Mouse (Mus musculus) neural tube, embryonic 13.5 days (tissue): ENCODE results near the gene Fam71e2. TPM values are rescaled to one million over a fixed set of nuclear protein-coding genes. Genes with fewer than 3 reads are reported as not detected.

Source experiments
- ATAC-seq: fragments of 200-750 bp; cut with Nextera tagmentation; 2 replicates; pipeline ENCODE4 v1.8.0; 2017; ENCODE audit warnings: low read depth, mild to moderate bottlenecking, moderate TSS enrichment, moderate library complexity
- H3K27ac ChIP-seq: fragments of 300-500 bp; sonication (generic); replicated peaks from 2 replicates; pipeline ENCODE4 v1.5.1; 2015; ENCODE audit warnings: moderate library complexity, mild to moderate bottlenecking, inconsistent platforms
- H3K27me3 ChIP-seq: fragments of 300-500 bp; sonication (generic); 2 replicates; pipeline ENCODE4 v1.6.1; 2015; ENCODE audit warnings: mild to moderate bottlenecking, inconsistent platforms
- H3K36me3 ChIP-seq: fragments of 300-500 bp; sonication (generic); 2 replicates; pipeline ENCODE4 v1.6.1; 2015; ENCODE audit warnings: mild to moderate bottlenecking, inconsistent platforms
- H3K4me1 ChIP-seq: fragments of 300-500 bp; sonication (generic); replicated peaks from 2 replicates; pipeline ENCODE4 v1.6.1; 2015; ENCODE audit warnings: inconsistent platforms
- H3K4me2 ChIP-seq: fragments of 300-500 bp; sonication (generic); 2 replicates; pipeline ENCODE4 v1.6.1; 2015; ENCODE audit warnings: inconsistent platforms, mild to moderate bottlenecking, moderate library complexity
- H3K4me3 ChIP-seq: fragments of 300-500 bp; sonication (generic); 2 replicates; pipeline ENCODE4 v1.5.1; 2015; ENCODE audit warnings: mild to moderate bottlenecking, inconsistent platforms
- H3K9ac ChIP-seq: fragments of 300-500 bp; sonication (generic); 2 replicates; pipeline ENCODE4 v1.6.1; 2015; ENCODE audit warnings: moderate library complexity, mild to moderate bottlenecking, inconsistent platforms
- H3K9me3 ChIP-seq: fragments of 300-500 bp; sonication (generic); 2 replicates; pipeline ENCODE4 v1.6.1; 2016; ENCODE audit warnings: inconsistent platforms
- WGBS: fragments of 180-500 bp; shearing (Covaris S2); methylation state at CpG from one replicate; pipeline ENCODE4 v1.1.7; 2015; 5-methylcytosine and 5-hydroxymethylcytosine counted together
- polyA plus RNA-seq: library from polyadenylated mRNA; unstranded; fragments of >200 nt; fragmentation: Nextera tagmentation; extraction: Ambion mirVana; gene quantifications from 2 replicates; pipeline ENCODE4 v1.2.1, GENCODE M21; 2015

Gene Fam71e2
- polyA plus RNA-seq, 1 experiment from 2014 or later: not detected

DNA sequence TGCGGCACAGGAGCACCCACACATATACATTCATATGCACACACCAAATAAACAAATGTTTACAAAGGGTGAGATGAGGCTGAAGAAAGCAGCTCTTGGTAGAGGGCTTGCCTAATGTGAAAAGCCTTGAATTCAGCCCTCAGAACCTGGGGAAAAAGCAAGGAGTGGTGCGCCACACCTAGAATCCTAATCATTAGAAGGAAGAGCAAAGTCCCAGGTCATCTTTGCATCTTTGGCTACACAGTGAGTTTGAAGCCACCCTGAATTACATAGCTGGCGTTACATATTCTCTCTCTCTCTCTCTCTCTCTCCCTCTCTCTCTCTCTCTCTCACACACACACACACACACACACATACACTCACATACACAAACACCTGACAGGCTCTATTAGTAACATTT is 51.8 kb downstream of the Fam71e2 start:
- Histone ChIP-seq H3K27ac (no peak overlapping the region), H3K9ac (no peak overlapping the region), H3K36me3 (peaks cover 40% of the 10 kb centered on the region), H3K4me3 (no peak overlapping the region), H3K4me1 (no peaks in the 10 kb centered on the region), H3K27me3 (no peaks in the 10 kb centered on the region), H3K4me2 (no peak overlapping the region), H3K9me3 (no peaks in the 10 kb centered on the region)
- no peak for ATAC-seq
- WGBS: 92% methylated on average over 3 of the region's 3 CpGs

DNA sequence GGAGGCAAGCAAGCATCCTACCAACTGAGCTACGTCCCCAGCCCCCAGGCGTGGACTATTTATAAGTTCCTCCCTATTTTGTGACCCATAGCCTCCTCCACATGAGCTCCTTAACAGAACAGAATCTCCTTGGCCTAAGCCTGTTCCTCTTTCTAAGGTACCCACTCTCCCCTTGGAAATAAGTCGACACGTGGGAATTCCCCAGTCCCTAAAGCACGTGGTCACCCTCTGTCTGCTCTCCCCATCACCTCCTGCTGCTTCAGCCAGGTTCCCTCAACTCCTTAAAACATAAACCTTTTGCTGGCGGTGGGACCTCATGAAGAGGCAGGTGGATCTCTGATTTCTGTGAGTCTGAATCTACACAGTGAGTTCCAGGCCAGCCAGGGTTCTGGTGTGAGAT is 54.1 kb downstream of the Fam71e2 start:
- H3K27ac ChIP-seq: no peak overlapping the region
- H3K4me3 ChIP-seq: no peak overlapping the region
- H3K9me3 ChIP-seq: no peaks in the 10 kb centered on the region
- peaks cover 63% of the 10 kb centered on the region for H3K36me3 ChIP-seq
- no peak for ATAC-seq
- 80% methylated on average over 6 of the region's 6 CpGs for WGBS
- no peaks in the 10 kb centered on the region for H3K4me1 ChIP-seq
- no peak overlapping the region for H3K4me2 ChIP-seq
- no peak overlapping the region for H3K9ac ChIP-seq
- H3K27me3 ChIP-seq: no peaks in the 10 kb centered on the region

DNA sequence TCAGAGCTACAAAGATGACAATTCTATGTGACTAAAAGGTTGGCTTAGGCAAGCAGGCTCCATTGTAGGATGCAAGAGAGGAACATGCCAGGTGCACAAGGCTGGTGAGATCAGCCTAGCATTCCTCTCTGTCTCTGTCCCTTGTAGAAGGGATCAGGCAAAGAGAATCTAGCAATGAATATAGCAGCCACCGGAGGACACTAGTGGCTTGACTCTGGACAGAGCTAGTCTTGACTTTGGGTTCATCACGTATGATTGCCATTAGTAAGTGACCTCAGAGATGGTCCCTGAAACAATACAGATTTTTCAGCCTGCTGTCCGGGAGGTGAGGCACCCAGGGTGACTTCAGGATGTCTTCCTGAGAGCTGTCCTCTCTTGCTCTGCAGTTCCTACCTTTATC is 58.5 kb downstream of the Fam71e2 start:
- 87% methylated on average over 3 of the region's 3 CpGs for WGBS
- ATAC-seq: no peak
- no peaks in the 10 kb centered on the region for H3K4me1 ChIP-seq
- no peaks in the 10 kb centered on the region for H3K27me3 ChIP-seq
- no peaks in the 10 kb centered on the region for H3K9me3 ChIP-seq
- H3K4me2 ChIP-seq: no peak overlapping the region
- H3K4me3 ChIP-seq: no peak overlapping the region
- H3K27ac ChIP-seq: no peak overlapping the region
- H3K9ac ChIP-seq: no peak overlapping the region
- peaks cover 100% of the 10 kb centered on the region for H3K36me3 ChIP-seq

DNA sequence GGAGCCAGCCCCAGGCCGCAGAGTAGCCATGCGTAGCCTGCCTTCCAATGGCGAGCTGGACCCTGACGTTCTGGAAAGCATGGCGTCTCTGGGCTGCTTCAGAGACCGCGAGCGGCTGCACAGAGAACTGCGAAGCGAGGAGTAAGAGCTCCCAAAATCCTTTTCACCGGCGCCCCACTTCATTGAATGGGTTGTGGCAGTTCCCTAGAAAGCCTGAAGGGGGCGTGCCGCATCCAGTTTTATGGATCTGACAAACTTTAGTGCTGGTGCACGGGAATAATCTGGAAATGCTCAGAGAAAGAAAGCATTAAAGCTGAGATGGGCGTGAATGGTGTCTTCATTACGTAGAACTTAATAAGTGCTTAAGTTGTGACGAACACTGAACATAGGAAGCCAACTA is 66.0 kb downstream of the Fam71e2 start:
- H3K9ac ChIP-seq: no peak overlapping the region

More for the DNA sequence above, 66.0 kb downstream of the Fam71e2 start:
- no peak overlapping the region for H3K27ac ChIP-seq
- H3K9me3 ChIP-seq: no peaks in the 10 kb centered on the region
- 37% methylated on average over 18 of the region's 18 CpGs for WGBS
- H3K4me1 ChIP-seq: peaks cover 10% of the 10 kb centered on the region
- ATAC-seq: no peak
- no peak overlapping the region for H3K4me2 ChIP-seq
- peaks cover 100% of the 10 kb centered on the region for H3K36me3 ChIP-seq
- H3K4me3 ChIP-seq: no peak overlapping the region
- no peaks in the 10 kb centered on the region for H3K27me3 ChIP-seq

Other genes with a start within 250 kb of the Fam71e2 start
- 1.8 and 3.6 TPM in 2 replicates for gene Tnni3, start 247.1 kb downstream of the Fam71e2 start, polyA plus RNA-seq
- gene Dnaaf3, start 238.8 kb downstream of the Fam71e2 start, polyA plus RNA-seq: 1.1 and 1.2 TPM in 2 replicates
- gene Syt5, start 223.8 kb downstream of the Fam71e2 start, polyA plus RNA-seq: 53.6 and 60.5 TPM in 2 replicates
- gene Ptprh, start 167.3 kb downstream of the Fam71e2 start, polyA plus RNA-seq: 0.26 and 0.31 TPM in 2 replicates
- gene Tmem86b, start 139.9 kb downstream of the Fam71e2 start, polyA plus RNA-seq: 2.4 and 3.5 TPM in 2 replicates
- 10.3 TPM in 2 replicates for gene Ppp6r1, start 112.3 kb downstream of the Fam71e2 start, polyA plus RNA-seq
- gene Hspbp1, start 86.2 kb downstream of the Fam71e2 start, polyA plus RNA-seq: 121 and 136 TPM in 2 replicates
- gene Brsk1, start 80.7 kb downstream of the Fam71e2 start, polyA plus RNA-seq: 5.9 and 6.2 TPM in 2 replicates
- 0.32 TPM in 1 of 2 replicates, not detected in the other for gene Tmem150b, start 46.1 kb downstream of the Fam71e2 start, polyA plus RNA-seq
- 84.0 and 84.7 TPM in 2 replicates for gene Kmt5c, start 31.2 kb downstream of the Fam71e2 start, polyA plus RNA-seq
- gene Cox6b2, start 18.2 kb downstream of the Fam71e2 start, polyA plus RNA-seq: 18.9 and 19.0 TPM in 2 replicates
- 0.46 and 0.91 TPM in 2 replicates for gene Il11, start 11.6 kb upstream of the Fam71e2 start, polyA plus RNA-seq
- not detected in 2 replicates for gene Tmem190, start 11.6 kb upstream of the Fam71e2 start, polyA plus RNA-seq
- 2.9 and 3.8 TPM in 2 replicates for gene Tmem238, start 18.4 kb upstream of the Fam71e2 start, polyA plus RNA-seq
- gene Rpl28, start 21.6 kb upstream of the Fam71e2 start, polyA plus RNA-seq: 194 and 230 TPM in 2 replicates
- gene Ube2s, start 41.3 kb upstream of the Fam71e2 start, polyA plus RNA-seq: 266 and 276 TPM in 2 replicates
- 8.7 and 9.7 TPM in 2 replicates for gene Shisa7, start 73.4 kb upstream of the Fam71e2 start, polyA plus RNA-seq
- 4.5 and 4.8 TPM in 2 replicates for gene Isoc2b, start 99.0 kb upstream of the Fam71e2 start, polyA plus RNA-seq
- 0.51 and 0.91 TPM in 2 replicates for gene Isoc2a, start 105.9 kb upstream of the Fam71e2 start, polyA plus RNA-seq
- gene Gm36210, start 135.2 kb upstream of the Fam71e2 start, polyA plus RNA-seq: 0.35 and 0.47 TPM in 2 replicates
- gene Zfp628, start 143.9 kb upstream of the Fam71e2 start, polyA plus RNA-seq: 4.6 and 4.8 TPM in 2 replicates
- 21.5 and 23.2 TPM in 2 replicates for gene Nat14, start 150.7 kb upstream of the Fam71e2 start, polyA plus RNA-seq
- 2.4 and 2.7 TPM in 2 replicates for gene Ssc5d, start 154.5 kb upstream of the Fam71e2 start, polyA plus RNA-seq
- gene Sbk2, start 193.1 kb upstream of the Fam71e2 start, polyA plus RNA-seq: not detected in 2 replicates
- 0.14 and 0.18 TPM in 2 replicates for gene Sbk3, start 199.9 kb upstream of the Fam71e2 start, polyA plus RNA-seq
- 59.8 and 63.2 TPM in 2 replicates for gene Zfp579, start 224.9 kb upstream of the Fam71e2 start, polyA plus RNA-seq
- 8.4 and 9.1 TPM in 2 replicates for gene Zfp524, start 243.1 kb upstream of the Fam71e2 start, polyA plus RNA-seq
- 43.0 and 43.7 TPM in 2 replicates for gene Fiz1, start 243.4 kb upstream of the Fam71e2 start, polyA plus RNA-seq
- gene Gm44973, start 244.2 kb upstream of the Fam71e2 start, polyA plus RNA-seq: 0.61 TPM in 1 of 2 replicates, not detected in the other
- 6.2 and 6.3 TPM in 2 replicates for gene Zfp865, start 249.1 kb upstream of the Fam71e2 start, polyA plus RNA-seq
- 40.0 and 43.3 TPM in 2 replicates for gene Ccdc106, start 249.3 kb upstream of the Fam71e2 start, polyA plus RNA-seq